Mouse (Mus musculus) small intestine, adult 2 months (tissue): ENCODE results near the gene Ercc1.

Experiments used
- CTCF ChIP-seq: fragments of 200-500 bp; IDR thresholded peaks from 2 replicates; pipeline ENCODE4 v1.5.1; 2012; ENCODE audit warnings: low read depth, mild to moderate bottlenecking, control low read depth, inconsistent platforms, low read length, moderate library complexity, mixed read lengths; ENCODE audit not compliant: insufficient replicate concordance, insufficient read length; ENCODE audit errors: extremely low read depth
- POLR2A ChIP-seq: fragments of 200-500 bp; IDR thresholded peaks from 2 replicates; pipeline ENCODE4 v1.6.1; 2012; ENCODE audit warnings: low read depth, mild to moderate bottlenecking, control low read depth, inconsistent platforms, low read length, moderate library complexity

DNA sequence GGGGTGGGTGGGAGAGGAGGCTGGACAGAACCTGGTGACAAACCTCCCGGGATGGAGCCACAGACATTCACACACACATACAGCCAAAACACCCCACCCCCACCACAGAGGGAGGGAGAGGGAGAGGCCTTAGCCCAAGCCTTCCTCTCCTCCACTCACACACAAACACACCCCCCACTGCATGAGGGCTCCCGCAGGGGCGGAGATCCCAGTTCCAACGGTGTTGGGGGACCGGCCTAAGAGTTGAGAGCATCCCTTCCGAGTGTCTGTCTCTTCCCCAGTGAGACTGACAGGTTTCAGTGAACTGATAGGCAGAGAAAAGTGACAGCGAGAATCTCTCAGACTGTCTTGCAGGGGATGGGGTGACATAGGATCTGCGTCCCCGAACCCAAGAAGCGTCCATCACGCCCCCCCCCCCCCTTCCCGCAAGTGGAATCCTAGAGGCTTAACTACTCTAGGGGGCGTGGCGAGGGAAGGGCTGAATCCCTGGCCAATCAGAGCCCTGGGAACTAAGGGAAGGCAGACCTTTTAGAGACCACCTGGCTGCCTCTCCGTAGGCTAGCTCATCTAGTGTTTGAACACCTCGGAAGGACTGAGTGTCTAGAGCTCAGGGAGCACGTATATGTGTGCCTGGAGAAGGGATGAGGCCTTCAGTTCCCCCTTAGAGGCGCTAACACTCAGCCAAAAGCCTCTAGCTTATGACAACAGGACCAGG is 36.7 kb upstream of the Ercc1 start:
- TF ChIP-seq CTCF (no peak), POLR2A (no peak)
